Mouse (Mus musculus) cerebellum, adult 2 months (tissue): Measurements from ENCODE around the gene 6430550D23Rik.
A peak's percentile ranks its signal among the peaks of the same experiment; 100 is the strongest.

Source experiments
- CTCF ChIP-seq: fragments of 200-500 bp; IDR thresholded peaks from 2 replicates; pipeline ENCODE4 v1.5.1; 2011; ENCODE audit warnings: low read depth, mild to moderate bottlenecking, control low read depth, low read length, moderate library complexity, borderline replicate concordance; ENCODE audit not compliant: insufficient read depth
- POLR2A ChIP-seq: fragments of 200-500 bp; IDR thresholded peaks from 2 replicates; pipeline ENCODE4 v1.6.1; 2011; ENCODE audit warnings: low read length, control low read depth, borderline replicate concordance; ENCODE audit not compliant: insufficient read depth

DNA sequence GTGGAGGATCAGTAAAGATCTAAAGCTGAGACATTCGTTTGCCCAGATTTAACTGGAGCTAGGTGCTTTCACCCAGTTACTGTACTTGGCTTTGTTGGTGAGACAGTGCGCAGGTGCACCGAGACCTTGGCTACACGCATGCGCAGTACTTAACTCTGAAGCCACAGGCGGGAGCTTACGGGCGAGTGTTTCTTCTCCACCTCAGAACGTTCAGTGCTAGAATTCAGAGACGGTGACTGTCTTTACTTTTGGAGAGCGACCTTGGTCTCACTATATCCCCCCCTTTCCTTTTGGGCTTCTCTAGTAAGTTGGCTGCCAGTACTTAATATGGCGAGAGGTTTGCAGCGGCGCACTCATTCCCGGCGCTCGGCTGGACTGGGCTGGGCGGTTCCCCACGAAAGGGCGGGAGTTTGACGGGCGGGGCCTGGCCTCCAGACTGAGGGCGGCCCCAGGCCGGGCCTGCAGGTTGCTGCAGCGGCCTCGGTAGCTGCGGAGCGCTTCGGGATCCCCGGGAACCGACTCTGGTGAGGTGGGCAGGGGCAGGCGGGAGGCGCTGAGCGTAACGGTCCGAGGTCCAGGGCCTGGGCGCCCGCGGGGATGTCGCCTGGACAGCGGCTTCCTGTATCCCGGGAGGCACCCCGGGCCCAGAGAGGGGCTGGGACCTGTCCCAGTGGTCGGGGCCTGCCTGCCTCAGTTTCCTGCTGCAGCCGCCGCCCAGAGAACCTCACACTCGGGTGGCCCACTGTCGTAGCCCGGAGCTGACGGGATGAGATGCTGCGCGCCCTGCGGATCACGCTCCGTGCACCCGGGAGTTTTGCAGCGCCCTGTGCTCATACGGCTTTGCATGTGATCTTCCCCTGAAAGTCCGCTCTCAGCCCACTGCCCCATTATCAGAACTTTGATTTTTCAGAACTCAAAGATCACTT lies 51.4 kb downstream of the 6430550D23Rik start, which contains the start of gene Cep250:
- TF ChIP-seq CTCF (no peak), POLR2A (peak; percentile 64)
